Mouse (Mus musculus) C2C12 (cell line): ENCODE measurements around the gene Mobp.

Experiments
- CEBPB ChIP-seq: IDR thresholded peaks from one replicate; pipeline ENCODE4 v1.6.1; 2011; ENCODE audit warnings: low read depth, mild to moderate bottlenecking, control low read depth, moderate library complexity
- CTCF ChIP-seq: IDR thresholded peaks from one replicate; pipeline ENCODE4 v1.5.1; 2011; ENCODE audit not compliant: control insufficient read depth, insufficient read depth, insufficient read length
- MAX ChIP-seq: IDR thresholded peaks from one replicate; pipeline ENCODE4 v1.6.1; 2011; ENCODE audit warnings: mild to moderate bottlenecking, control low read depth
- MYOD1 ChIP-seq: IDR thresholded peaks from one replicate; pipeline ENCODE4 v1.6.1; 2011; ENCODE audit warnings: low read depth; ENCODE audit not compliant: control insufficient read depth, insufficient read length
- MYOG ChIP-seq: IDR thresholded peaks from one replicate; pipeline ENCODE4 v1.6.1; 2011; ENCODE audit not compliant: control insufficient read depth, insufficient read length; ENCODE audit errors: extremely low read depth
- USF1 ChIP-seq: IDR thresholded peaks from one replicate; pipeline ENCODE4 v1.6.1; 2011; ENCODE audit warnings: low read depth, mild to moderate bottlenecking, control low read depth, moderate library complexity

DNA sequence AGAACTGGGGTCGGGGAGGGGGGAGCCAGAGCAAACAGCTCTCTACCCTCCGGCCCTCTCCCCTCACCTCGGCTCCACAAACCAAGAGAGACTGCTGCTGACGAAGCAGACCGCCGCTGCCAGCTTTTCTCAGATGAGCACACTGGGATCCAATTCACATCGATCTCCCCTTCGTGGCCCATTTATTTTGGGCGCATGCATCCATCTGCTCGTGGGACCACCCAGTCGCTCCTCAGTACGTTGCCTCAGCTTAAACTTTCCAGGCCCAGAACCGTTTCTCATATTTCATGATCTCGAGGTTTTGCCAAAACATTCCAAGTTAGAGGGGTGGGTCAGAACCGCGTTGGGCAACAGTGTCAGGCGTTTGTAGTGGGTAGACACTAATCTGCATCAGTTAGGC, 57.4 kb downstream of the Mobp start:
- TF ChIP-seq MAX: no peak
- no peak for TF ChIP-seq CTCF
- TF ChIP-seq USF1: no peak
- TF ChIP-seq MYOD1: no peak
- TF ChIP-seq MYOG: no peak
- no peak for TF ChIP-seq CEBPB
